Mouse (Mus musculus): ENCODE measurements around the gene Vgll4. TPM values are rescaled to one million over a fixed set of nuclear protein-coding genes. Genes with fewer than 3 reads are reported as not detected.

Vgll4 gene
- polyA plus RNA-seq, 1 experiment from 2014 or later, result 87.0 TPM

Other genes with a start within 250 kb of the Vgll4 start
- 52.6 and 54.9 TPM in 2 replicates for gene Tamm41, start 67.9 kb upstream of the Vgll4 start, polyA plus RNA-seq (2015; fragmentation: Nextera tagmentation; extraction: Ambion mirVana)
- gene Syn2, start 164.9 kb upstream of the Vgll4 start, polyA plus RNA-seq (2015; fragmentation: Nextera tagmentation; extraction: Ambion mirVana), result 3.1 and 4.0 TPM in 2 replicates